Mouse (Mus musculus) heart, postnatal 0 days (tissue): ENCODE data around the gene Usp36. TPM values are rescaled to one million over a fixed set of nuclear protein-coding genes. Genes with fewer than 3 reads are reported as not detected.

Source experiments
- ATAC-seq: fragments of 200-750 bp; cut with Nextera tagmentation; 2 replicates; pipeline ENCODE4 v1.8.0; 2017; ENCODE audit warnings: low read depth, moderate number of reproducible peaks, moderate library complexity; ENCODE audit not compliant: insufficient read depth
- DNase-seq: peaks from one replicate; pipeline ENCODE4 v3.0.0-alpha.2; 2016; ENCODE audit warnings: low spot score
- H3K27ac ChIP-seq: fragments of 300-500 bp; sonication (generic); 2 replicates; pipeline ENCODE4 v1.5.1; 2014; ENCODE audit warnings: low read depth, mild to moderate bottlenecking
- H3K27me3 ChIP-seq: fragments of 300-500 bp; sonication (generic); 2 replicates; pipeline ENCODE4 v1.6.1; 2014; ENCODE audit warnings: low read length, mixed read lengths; ENCODE audit not compliant: control insufficient read depth, insufficient read depth
- H3K36me3 ChIP-seq: fragments of 300-500 bp; sonication (generic); replicated peaks from 2 replicates; pipeline ENCODE4 v1.6.1; 2014; ENCODE audit warnings: low read length, mixed read lengths; ENCODE audit not compliant: control insufficient read depth, insufficient read depth
- H3K4me1 ChIP-seq: fragments of 300-500 bp; sonication (generic); 2 replicates; pipeline ENCODE4 v1.6.1; 2014; ENCODE audit warnings: antibody characterized with exemption; ENCODE audit not compliant: control insufficient read depth, insufficient read depth
- H3K4me2 ChIP-seq: fragments of 300-500 bp; sonication (generic); 2 replicates; pipeline ENCODE4 v1.6.1; 2014; ENCODE audit warnings: low read depth, mild to moderate bottlenecking, low read length, moderate library complexity
- H3K4me3 ChIP-seq: fragments of 300-500 bp; sonication (generic); 2 replicates; pipeline ENCODE4 v1.5.1; 2014; ENCODE audit warnings: low read depth, low read length
- H3K9ac ChIP-seq: fragments of 300-500 bp; sonication (generic); replicated peaks from 2 replicates; pipeline ENCODE4 v1.6.1; 2014; ENCODE audit warnings: low read depth, low read length, mixed read lengths
- H3K9me3 ChIP-seq: fragments of 300-500 bp; sonication (generic); replicated peaks from 2 replicates; pipeline ENCODE4 v1.6.1; 2016; ENCODE audit warnings: low read length; ENCODE audit not compliant: control insufficient read depth
- CTCF ChIP-seq: IDR thresholded peaks from 2 replicates; pipeline ENCODE4 v1.5.1; 2016; ENCODE audit warnings: antibody characterized with exemption, control low read depth, low read depth
- EP300 ChIP-seq: IDR thresholded peaks from 2 replicates; pipeline ENCODE4 v1.6.1; 2016; ENCODE audit warnings: antibody characterized with exemption, low read depth
- WGBS: fragments of 180-500 bp; shearing (Covaris S2); extraction: QIAGEN DNeasy Blood & Tissue Kit; methylation state at CpG from one replicate; pipeline ENCODE4 v1.1.7; 2014; 5-methylcytosine and 5-hydroxymethylcytosine counted together
- polyA plus RNA-seq: library from polyadenylated mRNA; unstranded; fragments of >200 nt; fragmentation: Nextera tagmentation; extraction: Ambion mirVana; gene quantifications from 2 replicates; pipeline ENCODE4 v1.2.1, GENCODE M21; 2015
- total RNA-seq: library from RNA; depleted of rRNA; stranded (reverse); fragments of >200 nt; gene quantifications from 2 replicates; pipeline ENCODE4 v1.2.3, GENCODE M21; 2014; ENCODE audit warnings: low replicate concordance

Usp36 gene
- total and polyA plus RNA-seq, 2 experiments from 2014 or later = 6.6 to 10.4 TPM

GRCm38 (mm10) chr11:118297967-118298366, 7.9 kb upstream of the Usp36 start:
- Histone ChIP-seq H3K9me3 (no peaks in the 10 kb centered on the region), H3K4me3 (no peak overlapping the region), H3K4me1 (no peaks in the 10 kb centered on the region), H3K4me2 (no peak overlapping the region), H3K27ac (no peak overlapping the region), H3K9ac (no peak overlapping the region), H3K27me3 (no peaks in the 10 kb centered on the region), H3K36me3 (peaks cover 21% of the 10 kb centered on the region; the same call in 1 of the 2 replicates)
- WGBS = 85% methylated on average over 3 of the region's 3 CpGs
- ATAC-seq (no peak), DNase-seq (no peak)
- TF ChIP-seq EP300 (no peak), CTCF (no peak)

- no peak overlapping the region for H3K27ac ChIP-seq
- H3K36me3 ChIP-seq = no peaks in the 10 kb centered on the region
- no peak overlapping the region for H3K4me3 ChIP-seq
- H3K9ac ChIP-seq = no peak overlapping the region
- 62% methylated on average over 2 of the region's 2 CpGs for WGBS
- no peak for DNase-seq
- TF ChIP-seq CTCF = no peak
- TF ChIP-seq EP300 = no peak
- no peak for ATAC-seq
- H3K4me2 ChIP-seq = no peak overlapping the region
- no peaks in the 10 kb centered on the region for H3K27me3 ChIP-seq
- no peaks in the 10 kb centered on the region for H3K9me3 ChIP-seq
- H3K4me1 ChIP-seq = peaks cover 5% of the 10 kb centered on the region; the same call in 1 of the 2 replicates
Observed at GRCm38 (mm10) chr11:118295026-118295425, 5.0 kb upstream of the Usp36 start.

GRCm38 (mm10) chr11:118292671-118293070, 2.6 kb upstream of the Usp36 start:
- H3K27ac ChIP-seq = no peak overlapping the region
- no peaks in the 10 kb centered on the region for H3K27me3 ChIP-seq
- DNase-seq (no peak), ATAC-seq (no peak)
- H3K4me2 ChIP-seq = no peak overlapping the region
- H3K4me3 ChIP-seq = no peak overlapping the region
- TF ChIP-seq CTCF = no peak
- no peak for TF ChIP-seq EP300
- 62% methylated on average over 6 of the region's 6 CpGs for WGBS
- no peaks in the 10 kb centered on the region for H3K36me3 ChIP-seq
- no peak overlapping the region for H3K9ac ChIP-seq
- peaks cover 14% of the 10 kb centered on the region for H3K4me1 ChIP-seq
- no peaks in the 10 kb centered on the region for H3K9me3 ChIP-seq

- Histone ChIP-seq H3K27me3 (no peaks in the 10 kb centered on the region), H3K4me2 (peak overlapping the region; percentile 84), H3K4me1 (peaks cover 14% of the 10 kb centered on the region), H3K36me3 (peaks cover 28% of the 10 kb centered on the region), H3K4me3 (peak overlapping the region; percentile 79), H3K27ac (peak overlapping the region; percentile 86), H3K9ac (peak overlapping the region; percentile 89), H3K9me3 (no peaks in the 10 kb centered on the region)
- DNase-seq = peak; percentile 17
- WGBS = under 1% methylated on average over 22 of the region's 22 CpGs
- no peak; the same call in 1 of the 2 replicates for ATAC-seq
- TF ChIP-seq CTCF (no peak), EP300 (no peak)
Observed at GRCm38 (mm10) chr11:118289562-118289961, 482 bp downstream of the Usp36 start.

- Histone ChIP-seq H3K27me3 (no peaks in the 10 kb centered on the region), H3K4me2 (peak overlapping the region; percentile 84), H3K27ac (peak overlapping the region; percentile 86; the same call in 1 of the 2 replicates), H3K9ac (peak overlapping the region; percentile 89), H3K4me1 (peaks cover 14% of the 10 kb centered on the region), H3K4me3 (peak overlapping the region; percentile 79), H3K36me3 (peaks cover 32% of the 10 kb centered on the region), H3K9me3 (no peaks in the 10 kb centered on the region)
- TF ChIP-seq CTCF (no peak), EP300 (no peak)
- peak; percentile 46 for DNase-seq
- 2% methylated on average over 16 of the region's 16 CpGs for WGBS
- ATAC-seq = no peak
Observed at GRCm38 (mm10) chr11:118289037-118289511, 970 bp downstream of the Usp36 start.

- no peak overlapping the region for H3K4me2 ChIP-seq
- H3K9ac ChIP-seq = no peak overlapping the region
- no peaks in the 10 kb centered on the region for H3K27me3 ChIP-seq
- H3K4me3 ChIP-seq = no peak overlapping the region
- H3K9me3 ChIP-seq = no peaks in the 10 kb centered on the region
- H3K36me3 ChIP-seq = peaks cover 47% of the 10 kb centered on the region
- TF ChIP-seq CTCF (no peak), EP300 (no peak)
- WGBS = 94% methylated on average over 9 of the region's 9 CpGs
- DNase-seq (no peak), ATAC-seq (no peak)
- no peak overlapping the region for H3K27ac ChIP-seq
- peaks cover 14% of the 10 kb centered on the region for H3K4me1 ChIP-seq
Observed at GRCm38 (mm10) chr11:118287573-118287972, 2.5 kb downstream of the Usp36 start.
